Mouse (Mus musculus) stomach, postnatal 0 days (tissue): ENCODE measurements around the gene Wdr89. TPM values are rescaled to one million over a fixed set of nuclear protein-coding genes. Genes with fewer than 3 reads are reported as not detected.

Experiments used
- ATAC-seq: fragments of 200-750 bp; cut with Nextera tagmentation; 2 replicates; pipeline ENCODE4 v1.8.0; 2017; ENCODE audit not compliant: low FRiP score, low TSS enrichment
- DNase-seq: peaks from one replicate; pipeline ENCODE4 v3.0.0-alpha.2; 2016; ENCODE audit warnings: low spot score
- H3K27ac ChIP-seq: fragments of 300-500 bp; sonication (generic); replicated peaks from 2 replicates; pipeline ENCODE4 v1.5.1; 2014; ENCODE audit warnings: mild to moderate bottlenecking, control low read depth
- H3K27me3 ChIP-seq: fragments of 300-500 bp; sonication (generic); 2 replicates; pipeline ENCODE4 v1.6.1; 2014; ENCODE audit warnings: low read length; ENCODE audit not compliant: control insufficient read depth, insufficient read depth
- H3K36me3 ChIP-seq: fragments of 300-500 bp; sonication (generic); 2 replicates; pipeline ENCODE4 v1.6.1; 2014; ENCODE audit warnings: low read length, mixed read lengths; ENCODE audit not compliant: control insufficient read depth, insufficient read depth
- H3K4me1 ChIP-seq: fragments of 300-500 bp; sonication (generic); replicated peaks from 2 replicates; pipeline ENCODE4 v1.6.1; 2014; ENCODE audit warnings: antibody characterized with exemption; ENCODE audit not compliant: control insufficient read depth, insufficient read depth
- H3K4me2 ChIP-seq: fragments of 300-500 bp; sonication (generic); replicated peaks from 2 replicates; pipeline ENCODE4 v1.6.1; 2014; ENCODE audit warnings: low read depth, mild to moderate bottlenecking, control low read depth, moderate library complexity
- H3K4me3 ChIP-seq: fragments of 300-500 bp; sonication (generic); 2 replicates; pipeline ENCODE4 v1.5.1; 2014; ENCODE audit warnings: low read depth, low read length, control low read depth
- H3K9ac ChIP-seq: fragments of 300-500 bp; sonication (generic); 2 replicates; pipeline ENCODE4 v1.6.1; 2014; ENCODE audit warnings: mild to moderate bottlenecking, low read length, control low read depth, mixed read lengths
- H3K9me3 ChIP-seq: fragments of 300-500 bp; sonication (generic); 2 replicates; pipeline ENCODE4 v1.6.1; 2016; ENCODE audit warnings: low read length; ENCODE audit not compliant: control insufficient read depth
- CTCF ChIP-seq: IDR thresholded peaks from 2 replicates; pipeline ENCODE4 v1.5.1; 2016; ENCODE audit warnings: antibody characterized with exemption, low read depth, mild to moderate bottlenecking, moderate library complexity
- EP300 ChIP-seq: optimal IDR thresholded peaks from 2 replicates; pipeline ENCODE3; 2016; ENCODE audit warnings: antibody characterized with exemption
- WGBS: fragments of 180-500 bp; shearing (Covaris S2); extraction: QIAGEN DNeasy Blood & Tissue Kit; methylation state at CpG from one replicate; pipeline ENCODE4 v1.1.7; 2014; 5-methylcytosine and 5-hydroxymethylcytosine counted together
- polyA plus RNA-seq: library from polyadenylated mRNA; unstranded; fragments of >200 nt; fragmentation: Nextera tagmentation; extraction: Ambion mirVana; gene quantifications from 2 replicates; pipeline ENCODE4 v1.2.1, GENCODE M21; 2015

The Wdr89 gene
- polyA plus RNA-seq, 1 experiment from 2014 or later = 6.1 TPM

DNA sequence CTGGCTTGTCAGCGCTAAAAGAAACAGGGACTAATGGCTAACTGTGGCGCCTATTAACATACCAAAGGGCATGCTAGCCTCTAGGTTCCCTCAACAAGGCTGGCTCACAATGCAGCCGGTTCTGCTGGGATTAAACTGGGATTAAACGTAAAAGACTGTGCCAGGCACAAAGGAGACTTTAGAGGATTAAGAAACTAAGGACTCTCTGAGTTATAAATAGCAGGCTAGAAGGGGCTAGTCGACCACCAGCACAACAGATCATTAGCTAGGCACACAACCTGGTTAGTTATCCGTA is 4.9 kb downstream of the Wdr89 start:
- DNase-seq (no peak), ATAC-seq (no peak)
- Histone ChIP-seq H3K27ac (no peak overlapping the region), H3K4me2 (no peak overlapping the region), H3K4me1 (no peaks in the 10 kb centered on the region; the same call in 1 of the 2 replicates), H3K4me3 (no peak overlapping the region), H3K36me3 (no peaks in the 10 kb centered on the region), H3K9ac (no peak overlapping the region), H3K27me3 (no peaks in the 10 kb centered on the region), H3K9me3 (no peaks in the 10 kb centered on the region)
- no peak for TF ChIP-seq CTCF
- TF ChIP-seq EP300 = no peak
- 42% methylated on average over 6 of the region's 6 CpGs for WGBS

DNA sequence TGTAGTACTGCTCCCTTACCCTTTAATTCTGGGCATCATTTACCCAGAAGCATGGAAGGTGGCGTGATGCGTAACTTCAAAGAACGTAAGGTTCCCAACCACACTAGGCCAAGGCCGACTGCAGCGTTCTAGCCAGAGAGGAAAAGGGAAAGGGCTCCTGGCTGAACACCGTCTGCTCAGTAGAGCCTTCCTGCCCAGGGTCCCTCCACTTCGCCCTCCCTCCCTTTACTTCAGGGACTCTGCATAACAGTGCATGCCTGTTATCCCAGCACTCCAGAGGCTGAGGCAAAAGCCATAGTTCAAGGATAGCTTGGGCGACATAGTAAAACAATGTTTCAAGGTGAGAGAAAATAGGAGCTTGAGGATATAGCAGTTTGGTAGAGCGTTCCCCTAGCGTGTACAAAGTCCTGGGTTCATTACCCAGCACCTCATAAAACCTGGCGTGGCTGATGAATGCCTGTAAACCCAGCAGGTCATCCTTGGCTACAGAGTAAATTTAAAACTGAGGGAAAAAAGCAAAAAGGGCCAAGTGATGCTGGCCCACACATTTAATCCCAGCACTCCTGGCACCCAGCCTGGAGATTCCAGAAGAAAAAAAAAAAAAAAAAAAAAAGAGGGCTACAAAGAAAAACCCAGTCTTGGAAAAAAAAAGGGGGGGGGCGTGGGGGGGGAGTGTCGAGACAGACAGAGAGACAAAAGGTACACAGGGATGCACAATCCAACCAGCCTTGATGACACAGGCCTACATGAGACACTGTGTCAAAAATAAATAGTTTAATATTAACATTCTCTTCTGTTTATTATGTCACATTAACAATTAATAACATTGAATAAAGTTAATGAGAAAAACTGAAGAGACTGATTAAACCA is 5.5 kb downstream of the Wdr89 start:
- Histone ChIP-seq H3K4me3 (no peak overlapping the region), H3K27ac (no peak overlapping the region), H3K36me3 (no peaks in the 10 kb centered on the region), H3K9ac (no peak overlapping the region), H3K27me3 (no peaks in the 10 kb centered on the region), H3K4me2 (no peak overlapping the region), H3K9me3 (no peaks in the 10 kb centered on the region), H3K4me1 (no peaks in the 10 kb centered on the region; the same call in 1 of the 2 replicates)
- TF ChIP-seq CTCF (no peak), EP300 (no peak)
- ATAC-seq = no peak
- WGBS = 69% methylated on average over 13 of the region's 13 CpGs
- DNase-seq = no peak

DNA sequence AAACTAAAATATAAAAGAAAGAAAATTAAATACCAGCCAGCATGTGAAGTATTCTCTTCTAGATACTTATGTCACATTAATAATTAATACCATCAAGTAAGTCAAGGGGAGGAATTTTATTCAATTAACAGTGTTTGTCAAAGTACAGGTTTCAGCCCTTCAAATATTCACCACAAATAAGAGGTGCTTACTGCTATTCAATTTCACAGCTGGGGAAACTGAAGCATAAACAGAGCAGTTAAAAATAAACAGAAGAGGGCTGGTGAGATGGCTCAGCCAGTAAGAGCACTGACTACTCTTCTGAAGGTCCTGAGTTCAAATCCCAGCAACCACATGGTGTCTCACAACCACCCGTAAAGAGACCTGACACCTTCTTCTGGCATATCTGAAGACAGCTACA is 7.0 kb downstream of the Wdr89 start:
- Histone ChIP-seq H3K36me3 (no peaks in the 10 kb centered on the region), H3K4me3 (no peak overlapping the region), H3K4me2 (no peak overlapping the region), H3K27ac (no peak overlapping the region), H3K27me3 (no peaks in the 10 kb centered on the region), H3K9ac (no peak overlapping the region), H3K9me3 (no peaks in the 10 kb centered on the region), H3K4me1 (no peaks in the 10 kb centered on the region)
- no peak for DNase-seq
- 62% methylated on average over 1 of the region's 1 CpGs for WGBS
- TF ChIP-seq CTCF (no peak), EP300 (no peak)
- no peak for ATAC-seq

DNA sequence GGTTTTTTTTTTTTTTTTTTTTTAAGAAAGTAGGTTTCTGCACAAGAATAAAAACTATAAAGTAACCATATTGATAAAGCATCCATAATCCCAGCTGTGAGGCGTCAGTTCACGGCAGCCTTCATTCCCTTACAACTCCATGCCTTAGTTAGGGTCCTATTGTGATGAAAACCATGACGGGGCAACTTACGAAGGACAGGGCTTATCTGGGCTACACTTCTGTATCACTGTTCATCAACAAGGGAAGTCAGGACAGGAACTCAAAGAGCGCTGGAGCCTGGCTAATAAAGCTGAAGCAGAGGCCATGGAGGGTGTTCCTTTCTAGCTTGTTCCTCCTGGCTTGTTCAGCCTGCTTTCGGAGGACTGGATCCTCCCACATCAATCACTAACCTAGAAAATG is 10.9 kb downstream of the Wdr89 start:
- Histone ChIP-seq H3K27ac (no peak overlapping the region), H3K9me3 (no peaks in the 10 kb centered on the region), H3K9ac (no peak overlapping the region), H3K36me3 (no peaks in the 10 kb centered on the region), H3K4me2 (no peak overlapping the region), H3K4me3 (no peak overlapping the region), H3K27me3 (no peaks in the 10 kb centered on the region), H3K4me1 (no peaks in the 10 kb centered on the region)
- TF ChIP-seq EP300 (no peak), CTCF (no peak)
- no peak for DNase-seq
- WGBS = 77% methylated on average over 6 of the region's 6 CpGs
- no peak for ATAC-seq

DNA sequence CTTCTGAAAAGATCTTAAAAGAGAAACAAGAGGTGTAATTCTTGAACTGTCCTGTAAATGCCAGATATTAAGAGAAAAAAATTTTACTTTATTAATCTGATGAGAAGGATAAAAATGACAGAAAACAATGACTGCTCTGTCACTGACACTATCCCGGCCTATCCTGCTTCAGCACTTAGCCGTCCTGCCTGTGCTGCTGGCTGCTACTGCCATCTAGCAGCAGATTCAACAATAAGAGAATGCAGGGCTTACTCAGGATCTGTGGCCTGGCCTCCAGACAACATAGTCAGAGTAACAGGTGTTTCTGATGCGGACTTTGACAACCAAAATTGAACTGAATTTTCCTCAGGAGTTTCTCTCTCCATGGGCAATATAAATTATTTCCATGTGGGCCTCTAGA is 12.8 kb downstream of the Wdr89 start:
- Histone ChIP-seq H3K4me1 (no peaks in the 10 kb centered on the region), H3K27me3 (no peaks in the 10 kb centered on the region), H3K4me3 (no peak overlapping the region), H3K36me3 (no peaks in the 10 kb centered on the region), H3K4me2 (no peak overlapping the region), H3K9me3 (no peaks in the 10 kb centered on the region), H3K27ac (no peak overlapping the region), H3K9ac (no peak overlapping the region)
- ATAC-seq (no peak), DNase-seq (peak; percentile 31)
- TF ChIP-seq EP300 (no peak), CTCF (peak; percentile 84)
- 35% methylated on average over 3 of the region's 3 CpGs for whole genome bisulfite sequencing

DNA sequence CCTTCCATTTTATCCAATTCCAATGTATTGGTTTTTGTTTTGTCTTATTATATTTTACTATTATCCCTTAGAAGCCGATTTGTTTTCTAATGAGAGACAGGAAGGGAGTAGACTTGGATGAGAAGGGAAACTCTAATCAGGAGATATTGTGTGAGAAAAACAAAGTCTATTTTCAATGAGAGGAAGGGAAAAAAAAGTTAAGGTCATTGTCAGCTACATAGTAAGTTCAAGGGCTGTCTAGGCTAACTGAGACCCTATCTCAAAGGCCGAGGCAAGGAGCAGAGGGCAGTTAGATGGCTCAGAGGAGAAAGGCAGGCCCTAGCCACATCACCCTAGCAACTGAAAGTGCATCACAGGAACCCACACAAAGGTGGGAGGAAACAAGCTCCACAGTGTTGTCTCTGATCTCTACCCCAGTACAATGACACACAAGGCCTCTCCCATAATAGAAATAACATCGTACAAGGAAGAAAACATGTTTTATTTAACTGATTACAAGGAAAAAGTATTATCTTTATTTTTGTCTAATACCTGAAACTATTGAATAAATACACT is 15.0 kb downstream of the Wdr89 start:
- Histone ChIP-seq H3K9me3 (no peaks in the 10 kb centered on the region), H3K27ac (no peak overlapping the region), H3K4me1 (no peaks in the 10 kb centered on the region), H3K4me3 (no peak overlapping the region), H3K27me3 (no peaks in the 10 kb centered on the region), H3K36me3 (no peaks in the 10 kb centered on the region), H3K4me2 (no peak overlapping the region), H3K9ac (no peak overlapping the region)
- ATAC-seq (peak; percentile 80), DNase-seq (no peak)
- 76% methylated on average over 3 of the region's 3 CpGs for WGBS
- TF ChIP-seq EP300 (no peak), CTCF (no peak)
